Mouse (Mus musculus) liver, embryonic 11.5 days (tissue): Measurements from ENCODE around the gene Sgca. TPM values are rescaled to one million over a fixed set of nuclear protein-coding genes. Genes with fewer than 3 reads are reported as not detected.

ENCODE experiments used
- ATAC-seq: fragments of 200-750 bp; cut with Nextera tagmentation; replicated peaks from 2 replicates; pipeline ENCODE4 v1.8.0; 2017; ENCODE audit warnings: moderate number of reproducible peaks, mild to moderate bottlenecking, moderate TSS enrichment, moderate library complexity; ENCODE audit not compliant: low FRiP score
- DNase-seq: peaks from one replicate; pipeline ENCODE4 v3.0.0-alpha.2; 2017; ENCODE audit warnings: low spot score
- H3K27ac ChIP-seq: fragments of 300-500 bp; sonication (generic); 2 replicates; pipeline ENCODE4 v1.5.1; 2014; ENCODE audit warnings: mild to moderate bottlenecking, low read depth, low read length, control low read depth
- H3K27me3 ChIP-seq: fragments of 300-500 bp; sonication (generic); replicated peaks from 2 replicates; pipeline ENCODE4 v1.6.1; 2014; ENCODE audit warnings: low read length, mixed read lengths; ENCODE audit not compliant: control insufficient read depth, insufficient read depth
- H3K36me3 ChIP-seq: fragments of 300-500 bp; sonication (generic); 2 replicates; pipeline ENCODE4 v1.6.1; 2014; ENCODE audit warnings: mild to moderate bottlenecking, low read length, moderate library complexity, mixed read lengths; ENCODE audit not compliant: control insufficient read depth, insufficient read depth
- H3K4me1 ChIP-seq: fragments of 300-500 bp; sonication (generic); replicated peaks from 2 replicates; pipeline ENCODE4 v1.6.1; 2014; ENCODE audit warnings: low read length, mixed read lengths; ENCODE audit not compliant: control insufficient read depth, insufficient read depth
- H3K4me2 ChIP-seq: fragments of 300-500 bp; sonication (generic); 2 replicates; pipeline ENCODE4 v1.6.1; 2014; ENCODE audit warnings: mild to moderate bottlenecking, control low read depth, moderate library complexity
- H3K4me3 ChIP-seq: fragments of 300-500 bp; sonication (generic); 2 replicates; pipeline ENCODE4 v1.5.1; 2014; ENCODE audit warnings: low read depth, low read length, control low read depth
- H3K9ac ChIP-seq: fragments of 300-500 bp; sonication (generic); 2 replicates; pipeline ENCODE4 v1.6.1; 2014; ENCODE audit warnings: low read depth, low read length, control low read depth
- H3K9me3 ChIP-seq: fragments of 300-500 bp; sonication (generic); 2 replicates; pipeline ENCODE4 v1.6.1; 2016; ENCODE audit warnings: low read length, inconsistent platforms, mixed read lengths; ENCODE audit not compliant: control insufficient read depth
- WGBS: fragments of 180-500 bp; shearing (Covaris S2); extraction: QIAGEN DNeasy Blood & Tissue Kit; methylation state at CpG from one replicate; pipeline ENCODE4 v1.1.7; 2014; 5-methylcytosine and 5-hydroxymethylcytosine counted together
- polyA plus RNA-seq: library from polyadenylated mRNA; unstranded; fragments of >200 nt; fragmentation: Nextera tagmentation; extraction: Ambion mirVana; gene quantifications from 2 replicates; pipeline ENCODE4 v1.2.1, GENCODE M21; 2014

Sgca gene
- polyA plus RNA-seq, 1 experiment from 2014 or later = 0.30 TPM

GRCm38 (mm10) chr11:94929599-94929998 lies 46.5 kb downstream of the Sgca start:
- 53% methylated on average over 9 of the region's 9 CpGs for WGBS
- H3K27ac ChIP-seq = peak overlapping the region; percentile 71; the same call in 1 of the 2 replicates
- no peaks in the 10 kb centered on the region for H3K9me3 ChIP-seq
- H3K36me3 ChIP-seq = no peaks in the 10 kb centered on the region
- H3K4me1 ChIP-seq = peaks cover 13% of the 10 kb centered on the region
- H3K9ac ChIP-seq = no peak overlapping the region
- ATAC-seq (no peak; the same call in 1 of the 2 replicates), DNase-seq (no peak)
- peaks cover 37% of the 10 kb centered on the region for H3K27me3 ChIP-seq
- no peak overlapping the region for H3K4me2 ChIP-seq
- H3K4me3 ChIP-seq = no peak overlapping the region

- H3K9me3 ChIP-seq = no peaks in the 10 kb centered on the region
- peak overlapping the region; percentile 29 for H3K4me2 ChIP-seq
- 13% methylated on average over 13 of the region's 13 CpGs for WGBS
- H3K4me3 ChIP-seq = no peak overlapping the region
- H3K36me3 ChIP-seq = no peaks in the 10 kb centered on the region
- peaks cover 29% of the 10 kb centered on the region for H3K27me3 ChIP-seq
- no peak overlapping the region for H3K9ac ChIP-seq
- peak overlapping the region; percentile 71 for H3K27ac ChIP-seq
- DNase-seq (peak; percentile 84), ATAC-seq (peak; percentile 78)
- H3K4me1 ChIP-seq = peaks cover 13% of the 10 kb centered on the region
Observed at GRCm38 (mm10) chr11:94928820-94929219, 47.3 kb downstream of the Sgca start.

- no peak overlapping the region for H3K9ac ChIP-seq
Observed at GRCm38 (mm10) chr11:94927771-94928291, 48.3 kb downstream of the Sgca start.

GRCm38 (mm10) chr11:94926431-94926830 lies 49.7 kb downstream of the Sgca start:
- Histone ChIP-seq H3K27ac (no peak overlapping the region), H3K36me3 (no peaks in the 10 kb centered on the region), H3K9me3 (no peaks in the 10 kb centered on the region), H3K4me2 (no peak overlapping the region), H3K27me3 (peaks cover 11% of the 10 kb centered on the region), H3K4me1 (peaks cover 13% of the 10 kb centered on the region), H3K4me3 (no peak overlapping the region), H3K9ac (no peak overlapping the region)
- DNase-seq (no peak), ATAC-seq (no peak)
- WGBS = 60% methylated on average over 11 of the region's 11 CpGs

More at GRCm38 (mm10) chr11:94927771-94928291, 48.3 kb downstream of the Sgca start:
- Histone ChIP-seq H3K4me2 (no peak overlapping the region), H3K27me3 (peaks cover 19% of the 10 kb centered on the region), H3K36me3 (no peaks in the 10 kb centered on the region), H3K9me3 (no peaks in the 10 kb centered on the region), H3K4me1 (peaks cover 13% of the 10 kb centered on the region), H3K27ac (peak overlapping the region; percentile 52), H3K4me3 (no peak overlapping the region)
- WGBS = 20% methylated on average over 5 of the region's 5 CpGs
- DNase-seq (no peak), ATAC-seq (no peak)

GRCm38 (mm10) chr11:94924977-94925376 lies 51.1 kb downstream of the Sgca start:
- Histone ChIP-seq H3K4me2 (no peak overlapping the region), H3K27me3 (peaks cover 2% of the 10 kb centered on the region), H3K4me1 (peaks cover 11% of the 10 kb centered on the region), H3K9me3 (no peaks in the 10 kb centered on the region), H3K27ac (no peak overlapping the region), H3K36me3 (no peaks in the 10 kb centered on the region), H3K9ac (no peak overlapping the region), H3K4me3 (no peak overlapping the region)
- ATAC-seq (no peak), DNase-seq (no peak)
- 88% methylated on average over 4 of the region's 4 CpGs for WGBS

GRCm38 (mm10) chr11:94920996-94921401 lies 55.1 kb downstream of the Sgca start:
- Histone ChIP-seq H3K4me1 (no peaks in the 10 kb centered on the region; the same call in 1 of the 2 replicates), H3K27ac (no peak overlapping the region), H3K9ac (no peak overlapping the region), H3K4me2 (no peak overlapping the region), H3K27me3 (no peaks in the 10 kb centered on the region; the same call in 1 of the 2 replicates), H3K9me3 (no peaks in the 10 kb centered on the region), H3K4me3 (no peak overlapping the region), H3K36me3 (no peaks in the 10 kb centered on the region)
- ATAC-seq (no peak), DNase-seq (no peak)
- WGBS = 43% methylated on average over 6 of the region's 6 CpGs

GRCm38 (mm10) chr11:94917717-94918116 lies 58.4 kb downstream of the Sgca start:
- DNase-seq (no peak), ATAC-seq (no peak)
- WGBS = 74% methylated on average over 6 of the region's 6 CpGs
- no peaks in the 10 kb centered on the region for H3K36me3 ChIP-seq
- H3K4me3 ChIP-seq = no peak overlapping the region
- H3K4me2 ChIP-seq = no peak overlapping the region
- H3K9ac ChIP-seq = no peak overlapping the region
- H3K27ac ChIP-seq = no peak overlapping the region
- no peaks in the 10 kb centered on the region; the same call in 1 of the 2 replicates for H3K4me1 ChIP-seq
- H3K27me3 ChIP-seq = no peaks in the 10 kb centered on the region; the same call in 1 of the 2 replicates
- no peaks in the 10 kb centered on the region for H3K9me3 ChIP-seq

GRCm38 (mm10) chr11:94916477-94916876 lies 59.6 kb downstream of the Sgca start:
- H3K27ac ChIP-seq = no peak overlapping the region; the same call in 1 of the 2 replicates
- no peaks in the 10 kb centered on the region; the same call in 1 of the 2 replicates for H3K27me3 ChIP-seq
- no peak overlapping the region for H3K4me2 ChIP-seq
- ATAC-seq (no peak), DNase-seq (no peak)
- WGBS = 33% methylated on average over 4 of the region's 4 CpGs
- no peak overlapping the region for H3K9ac ChIP-seq
- no peaks in the 10 kb centered on the region for H3K9me3 ChIP-seq
- H3K36me3 ChIP-seq = no peaks in the 10 kb centered on the region
- H3K4me1 ChIP-seq = no peaks in the 10 kb centered on the region; the same call in 1 of the 2 replicates
- H3K4me3 ChIP-seq = no peak overlapping the region
